Mouse (Mus musculus): Measurements from ENCODE around the gene C1qa. TPM values are rescaled to one million over a fixed set of nuclear protein-coding genes. Genes with fewer than 3 reads are reported as not detected.

Gene C1qa
- polyA plus RNA-seq (2014; fragmentation: Illumina TruSeq; extraction: RNeasy Lipid Tissue Mini Kit (QIAGEN cat#74804); ENCODE audit: low replicate concordance): 1.6 TPM

DNA sequence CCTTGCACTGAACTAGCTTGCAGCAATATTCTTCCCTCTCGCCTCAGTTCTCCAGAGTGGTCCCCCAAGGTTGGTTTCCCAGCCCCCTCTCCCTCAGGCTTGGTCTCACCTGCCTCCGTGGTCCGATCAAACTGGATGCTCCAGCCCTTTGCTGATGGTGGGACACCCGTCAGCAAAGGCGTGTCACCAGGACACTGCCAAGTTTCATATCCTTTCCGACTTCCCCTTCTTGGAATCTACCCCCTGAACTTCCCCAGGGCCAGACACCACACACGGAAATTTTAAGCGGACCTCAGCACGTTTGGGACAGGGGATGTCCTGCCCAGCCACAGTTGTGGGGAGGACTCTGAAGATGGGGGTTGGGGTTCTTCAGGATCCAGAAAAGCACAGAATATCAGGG, at the start of gene C1qa:
Gene C1qa, minus strand, starts transcription at position 167 of the 400 bp plus-strand sequence.

GRCm38 (mm10) chr4:136892811-136893210, 5.8 kb downstream of the C1qa start, which contains the start of gene C1qc:
TSS of gene C1qc (minus strand) at chr4:136893065.

GRCm38 (mm10) chr4:136886101-136886500, 12.5 kb downstream of the C1qa start, which contains the start of gene C1qb:
TSS of gene C1qb (minus strand) at chr4:136886187.

Other genes starting within 250 kb of the C1qa start
- gene Ephb2, start 62.8 kb downstream of the C1qa start, polyA plus RNA-seq (2014; fragmentation: Illumina TruSeq; extraction: RNeasy Lipid Tissue Mini Kit (QIAGEN cat#74804); ENCODE audit: low replicate concordance): 1.7 TPM
- not detected for gene C1qb, start 12.6 kb downstream of the C1qa start, polyA plus RNA-seq (2014; fragmentation: Illumina TruSeq; extraction: RNeasy Lipid Tissue Mini Kit (QIAGEN cat#74804); ENCODE audit: low replicate concordance)
- gene C1qc, start 5.7 kb downstream of the C1qa start, polyA plus RNA-seq (2014; fragmentation: Illumina TruSeq; extraction: RNeasy Lipid Tissue Mini Kit (QIAGEN cat#74804); ENCODE audit: low replicate concordance): 3.4 TPM
- not detected for gene Epha8, start 58.0 kb upstream of the C1qa start, polyA plus RNA-seq (2014; fragmentation: Illumina TruSeq; extraction: RNeasy Lipid Tissue Mini Kit (QIAGEN cat#74804); ENCODE audit: low replicate concordance)
- 0.48 TPM for gene Zbtb40, start 150.0 kb upstream of the C1qa start, polyA plus RNA-seq (2014; fragmentation: Illumina TruSeq; extraction: RNeasy Lipid Tissue Mini Kit (QIAGEN cat#74804); ENCODE audit: low replicate concordance)

All from small intestine, adult 10 weeks (tissue).